Mouse (Mus musculus): ENCODE measurements at regions not wholly inside any gene's neighbourhood (a gene's known extent, or its start where the extent isn't known, plus 50 kb on each side); places are given as distances from the start of the nearest gene placed in this dataset.
A peak's percentile ranks its signal among the peaks of the same experiment; 100 is the strongest.

DNA sequence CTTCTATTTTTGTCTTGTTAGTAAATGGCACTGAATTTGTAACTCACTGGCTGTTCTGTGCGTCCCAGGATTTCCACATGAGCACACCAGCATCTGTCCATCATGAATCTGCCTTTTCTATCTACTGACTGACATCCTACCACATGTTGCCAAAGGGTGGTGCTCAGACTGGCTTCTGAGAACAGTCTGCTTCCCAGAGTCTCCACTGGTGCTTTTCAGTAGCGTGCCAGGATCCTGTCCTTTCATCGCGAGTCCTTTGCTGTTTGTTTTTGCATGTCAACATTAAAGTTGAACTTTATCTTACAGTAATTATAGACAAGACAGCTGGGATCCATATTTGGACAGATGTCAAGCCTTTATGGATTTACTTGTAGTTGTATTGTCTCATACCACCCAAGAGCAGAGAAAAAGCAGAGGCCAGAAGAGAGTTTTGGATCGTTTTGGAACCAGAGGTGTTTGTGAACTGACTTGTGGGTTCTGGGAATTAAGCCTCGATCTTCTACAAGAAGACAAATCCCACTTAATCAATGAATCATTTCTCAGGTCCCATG, 314.0 kb upstream of the Agtr1b start:
- DNase-seq = no peak

DNA sequence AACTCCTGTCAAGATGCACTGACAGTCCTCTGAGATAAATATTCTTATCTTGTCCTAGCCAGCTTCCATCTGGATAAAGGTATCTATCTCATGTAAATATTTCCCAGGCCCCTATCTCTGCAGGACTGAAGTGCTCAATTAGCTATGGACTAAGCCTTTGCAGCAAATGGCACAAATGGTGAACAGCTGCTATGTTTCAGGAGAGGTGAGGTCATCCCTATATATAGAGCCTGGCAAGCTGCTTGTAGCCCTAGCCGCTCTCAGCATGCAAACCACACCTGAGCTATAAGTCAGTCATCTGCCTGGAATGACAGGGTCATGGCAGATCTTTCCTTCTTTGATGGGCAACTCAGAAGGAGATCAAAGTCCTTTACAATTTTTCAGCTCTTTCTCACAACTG, 294.9 kb upstream of the Agtr1b start:
- DNase-seq = peak; percentile 34

DNA sequence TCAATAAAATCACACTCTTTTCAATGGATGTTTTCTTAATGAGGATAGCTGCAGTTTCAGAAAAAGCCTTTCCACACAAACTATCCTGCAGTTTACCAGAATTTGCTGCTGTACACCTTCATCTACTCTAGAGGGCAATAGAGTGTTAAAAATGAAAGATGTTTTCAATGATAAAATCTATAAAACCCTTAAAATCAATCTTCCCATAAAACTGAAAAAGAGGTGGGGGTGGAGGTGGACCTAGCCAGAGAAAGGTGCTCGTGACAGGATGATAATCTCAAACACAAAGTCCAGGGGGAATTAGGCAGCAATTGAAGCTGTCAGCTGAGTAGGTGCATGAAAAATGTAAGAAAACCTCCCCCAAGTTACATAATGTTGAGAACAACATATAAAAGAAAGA, 288.4 kb upstream of the Agtr1b start:
- DNase-seq = no peak
